Mouse (Mus musculus): ENCODE results near the gene Ccdc6.

DNA sequence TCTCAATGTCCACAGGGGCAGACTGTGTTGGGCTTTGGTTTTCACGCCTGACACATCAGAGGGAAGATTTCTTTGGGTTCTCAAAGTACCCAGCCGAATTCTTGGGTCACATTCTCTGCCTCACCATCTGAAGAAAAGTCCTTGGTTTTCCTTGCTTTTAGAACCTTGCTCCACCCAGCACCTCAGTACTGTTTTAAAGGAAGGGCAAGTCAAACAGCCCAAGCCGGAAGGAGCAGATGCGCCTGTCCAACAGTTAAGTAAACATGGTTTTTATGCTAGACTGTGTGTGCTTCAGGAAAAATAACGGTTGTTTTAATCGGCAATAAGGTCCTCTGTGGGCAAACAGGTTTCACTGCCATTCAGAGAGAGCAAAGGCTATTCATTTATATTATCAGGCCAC lies 101.1 kb downstream of the Ccdc6 start:
- no peak for TF ChIP-seq TAL1 (IDR thresholded peaks at IDR 0.05; ENCODE audit: low read length)
- TF ChIP-seq GATA1 (IDR thresholded peaks at IDR 0.05; ENCODE audit: low read length), result no peak

All from erythroblast, embryonic 14.5 days (primary cell).